Mouse (Mus musculus) small intestine, adult 2 months (tissue): ENCODE data around the gene Nuak1.

Experiments used
- CTCF ChIP-seq: fragments of 200-500 bp; IDR thresholded peaks from 2 replicates; pipeline ENCODE4 v1.5.1; 2012; ENCODE audit warnings: low read depth, mild to moderate bottlenecking, control low read depth, inconsistent platforms, low read length, moderate library complexity, mixed read lengths; ENCODE audit not compliant: insufficient replicate concordance, insufficient read length; ENCODE audit errors: extremely low read depth
- POLR2A ChIP-seq: fragments of 200-500 bp; IDR thresholded peaks from 2 replicates; pipeline ENCODE4 v1.6.1; 2012; ENCODE audit warnings: low read depth, mild to moderate bottlenecking, control low read depth, inconsistent platforms, low read length, moderate library complexity

GRCm38 (mm10) chr10:84433193-84433801, 7.1 kb downstream of the Nuak1 start:
- TF ChIP-seq CTCF, result no peak
- TF ChIP-seq POLR2A, result no peak
